Mouse (Mus musculus): ENCODE measurements around the gene Cidec.

GRCm38 (mm10) chr6:113430846-113431245 lies 4.7 kb downstream of the Cidec start:
- TF ChIP-seq CTCF (IDR thresholded peaks at IDR 0.05; ENCODE audit: low read depth, low read length) (no peak), POLR2A (IDR thresholded peaks at IDR 0.05; ENCODE audit: extremely low read depth, insufficient read depth, low read length) (no peak)
